Mouse (Mus musculus) thymus, postnatal 25 days (tissue): ENCODE results near the gene Tmem222.

ENCODE experiments used
- DNase-seq: peaks from one replicate; pipeline ENCODE4 v3.0.0; 2022

Tmem222 gene

GRCm38 (mm10) chr4:133247806-133248449 lies 29.7 kb downstream of the Tmem222 start:
- DNase-seq = no peak

GRCm38 (mm10) chr4:133247072-133247471 lies 30.5 kb downstream of the Tmem222 start:
- DNase-seq = no peak

GRCm38 (mm10) chr4:133244289-133244688 lies 33.3 kb downstream of the Tmem222 start:
- DNase-seq = no peak

- no peak for DNase-seq
These were observed 34.1 kb downstream of the Tmem222 start for GRCm38 (mm10) chr4:133243538-133243937.

- no peak for DNase-seq
These were observed 34.9 kb downstream of the Tmem222 start for GRCm38 (mm10) chr4:133242710-133243109.

GRCm38 (mm10) chr4:133241910-133242309 lies 35.7 kb downstream of the Tmem222 start:
- no peak for DNase-seq

- DNase-seq = peak; percentile 91
These were observed 36.4 kb downstream of the Tmem222 start for GRCm38 (mm10) chr4:133240934-133241908.

GRCm38 (mm10) chr4:133240490-133240921 lies 37.1 kb downstream of the Tmem222 start, which contains the start of gene Map3k6:
Map3k6 (plus strand) TSS chr4:133240818.
- peak; percentile 24 for DNase-seq

GRCm38 (mm10) chr4:133237911-133238310 lies 39.7 kb downstream of the Tmem222 start:
- DNase-seq = peak; percentile 65

GRCm38 (mm10) chr4:133235415-133235814 lies 42.2 kb downstream of the Tmem222 start:
- DNase-seq = no peak

- no peak for DNase-seq
These were observed 42.8 kb downstream of the Tmem222 start for GRCm38 (mm10) chr4:133234771-133235170.

GRCm38 (mm10) chr4:133233285-133233976 lies 44.2 kb downstream of the Tmem222 start:
- DNase-seq = peak; percentile 69

GRCm38 (mm10) chr4:133229582-133229981 lies 48.0 kb downstream of the Tmem222 start:
- no peak for DNase-seq

- DNase-seq = no peak
These were observed 50.0 kb downstream of the Tmem222 start for GRCm38 (mm10) chr4:133227636-133228035.

GRCm38 (mm10) chr4:133226073-133226472 lies 51.5 kb downstream of the Tmem222 start:
- no peak for DNase-seq

GRCm38 (mm10) chr4:133223875-133224274 lies 53.7 kb downstream of the Tmem222 start:
- no peak for DNase-seq

GRCm38 (mm10) chr4:133221701-133222100 lies 55.9 kb downstream of the Tmem222 start:
- DNase-seq = no peak

GRCm38 (mm10) chr4:133220656-133221055 lies 56.9 kb downstream of the Tmem222 start:
- DNase-seq = no peak

GRCm38 (mm10) chr4:133218745-133219144 lies 58.8 kb downstream of the Tmem222 start:
- DNase-seq = no peak

GRCm38 (mm10) chr4:133217641-133218040 lies 60.0 kb downstream of the Tmem222 start:
- DNase-seq = peak; percentile 79
